Mouse (Mus musculus) neural tube, embryonic 11.5 days (tissue): ENCODE results near the gene Bmp2k. TPM values are rescaled to one million over a fixed set of nuclear protein-coding genes. Genes with fewer than 3 reads are reported as not detected.

Source experiments
- ATAC-seq: fragments of 200-750 bp; cut with Nextera tagmentation; 2 replicates; pipeline ENCODE4 v1.8.0; 2017; ENCODE audit warnings: moderate number of reproducible peaks, mild to moderate bottlenecking, moderate TSS enrichment, moderate library complexity; ENCODE audit not compliant: insufficient read depth, low FRiP score, low TSS enrichment
- DNase-seq: peaks from one replicate; pipeline ENCODE4 v3.0.0-alpha.2; 2015; ENCODE audit warnings: low spot score
- H3K27ac ChIP-seq: fragments of 300-500 bp; sonication (generic); 2 replicates; pipeline ENCODE4 v1.5.1; 2014; ENCODE audit warnings: low read depth, mild to moderate bottlenecking, low read length
- H3K27me3 ChIP-seq: fragments of 300-500 bp; sonication (generic); 2 replicates; pipeline ENCODE4 v1.6.1; 2014; ENCODE audit warnings: mild to moderate bottlenecking, low read length, mixed read lengths; ENCODE audit not compliant: control insufficient read depth, insufficient read depth
- H3K36me3 ChIP-seq: fragments of 300-500 bp; sonication (generic); 2 replicates; pipeline ENCODE4 v1.6.1; 2014; ENCODE audit warnings: mild to moderate bottlenecking, low read length, moderate library complexity, mixed read lengths; ENCODE audit not compliant: control insufficient read depth, insufficient read depth
- H3K4me1 ChIP-seq: fragments of 300-500 bp; sonication (generic); 2 replicates; pipeline ENCODE4 v1.6.1; 2014; ENCODE audit warnings: low read length, mixed read lengths; ENCODE audit not compliant: control insufficient read depth, insufficient read depth
- H3K4me2 ChIP-seq: fragments of 300-500 bp; sonication (generic); 2 replicates; pipeline ENCODE4 v1.6.1; 2014; ENCODE audit warnings: low read depth, mild to moderate bottlenecking, moderate library complexity
- H3K4me3 ChIP-seq: fragments of 300-500 bp; sonication (generic); 2 replicates; pipeline ENCODE4 v1.5.1; 2014; ENCODE audit warnings: low read depth, low read length
- H3K9ac ChIP-seq: fragments of 300-500 bp; sonication (generic); 2 replicates; pipeline ENCODE4 v1.6.1; 2014; ENCODE audit warnings: mild to moderate bottlenecking, low read length
- H3K9me3 ChIP-seq: fragments of 300-500 bp; sonication (generic); 2 replicates; pipeline ENCODE4 v1.6.1; 2016; ENCODE audit warnings: low read length; ENCODE audit not compliant: control insufficient read depth
- WGBS: fragments of 180-500 bp; shearing (Covaris S2); extraction: QIAGEN DNeasy Blood & Tissue Kit; methylation state at CpG from one replicate; pipeline ENCODE4 v1.1.7; 2014; 5-methylcytosine and 5-hydroxymethylcytosine counted together
- polyA plus RNA-seq: library from polyadenylated mRNA; unstranded; fragments of >200 nt; fragmentation: Nextera tagmentation; extraction: Ambion mirVana; gene quantifications from 2 replicates; pipeline ENCODE4 v1.2.1, GENCODE M21; 2014

Bmp2k gene
- polyA plus RNA-seq, 1 experiment from 2014 or later: 11.2 TPM

DNA sequence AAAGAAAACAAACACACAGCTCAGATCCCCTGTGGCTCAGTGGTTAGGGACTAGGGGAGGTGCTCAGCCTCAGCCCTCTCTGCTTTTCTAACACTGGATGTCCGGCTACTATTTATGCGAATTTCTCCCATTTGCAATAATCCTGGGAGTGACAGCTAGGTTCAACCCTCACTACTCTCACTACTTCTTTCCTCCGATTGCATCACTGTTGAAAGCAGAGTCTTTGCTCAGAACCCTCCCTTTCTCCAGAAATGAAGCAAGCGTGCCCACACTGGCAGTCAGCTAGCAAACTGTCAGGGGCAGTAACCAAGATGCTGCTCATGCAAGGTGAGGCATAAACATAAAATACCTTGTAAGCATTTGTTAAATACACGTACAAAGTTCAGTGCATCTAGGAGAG, 110.8 kb downstream of the Bmp2k start:
- Histone ChIP-seq H3K27ac (no peak overlapping the region), H3K9ac (no peak overlapping the region), H3K9me3 (no peaks in the 10 kb centered on the region), H3K27me3 (no peaks in the 10 kb centered on the region), H3K36me3 (peaks cover 4% of the 10 kb centered on the region), H3K4me3 (no peak overlapping the region), H3K4me2 (no peak overlapping the region), H3K4me1 (peaks cover 7% of the 10 kb centered on the region; the same call in 1 of the 2 replicates)
- 90% methylated on average over 5 of the region's 5 CpGs for WGBS
- ATAC-seq (no peak), DNase-seq (no peak)

DNA sequence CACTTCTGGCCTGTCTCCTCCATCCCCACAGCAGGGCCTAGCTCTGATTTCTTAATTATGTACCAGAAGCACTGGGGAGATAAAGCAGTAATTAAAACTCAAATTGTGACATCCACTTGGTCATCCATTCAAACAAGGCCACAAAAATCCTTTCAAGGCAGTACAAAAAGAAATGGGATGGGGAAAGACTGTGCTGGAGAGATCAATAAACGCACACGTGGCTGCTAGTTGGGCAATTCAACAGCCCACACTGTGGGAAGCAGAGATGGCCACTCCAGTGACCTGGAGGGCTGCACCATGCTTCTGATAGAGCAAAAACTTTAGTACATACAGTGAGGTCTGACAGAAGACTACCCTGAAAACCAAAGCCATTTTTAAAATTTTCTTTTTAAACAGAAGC, 112.6 kb downstream of the Bmp2k start:
- Histone ChIP-seq H3K4me3 (peak overlapping the region; percentile 68), H3K36me3 (peaks cover 3% of the 10 kb centered on the region), H3K27me3 (no peaks in the 10 kb centered on the region), H3K27ac (no peak overlapping the region), H3K4me2 (peak overlapping the region; percentile 77), H3K9me3 (no peaks in the 10 kb centered on the region), H3K4me1 (peaks cover 7% of the 10 kb centered on the region; the same call in 1 of the 2 replicates), H3K9ac (no peak overlapping the region)
- no peak for ATAC-seq
- WGBS: 20% methylated on average over 2 of the region's 2 CpGs
- DNase-seq: no peak

DNA sequence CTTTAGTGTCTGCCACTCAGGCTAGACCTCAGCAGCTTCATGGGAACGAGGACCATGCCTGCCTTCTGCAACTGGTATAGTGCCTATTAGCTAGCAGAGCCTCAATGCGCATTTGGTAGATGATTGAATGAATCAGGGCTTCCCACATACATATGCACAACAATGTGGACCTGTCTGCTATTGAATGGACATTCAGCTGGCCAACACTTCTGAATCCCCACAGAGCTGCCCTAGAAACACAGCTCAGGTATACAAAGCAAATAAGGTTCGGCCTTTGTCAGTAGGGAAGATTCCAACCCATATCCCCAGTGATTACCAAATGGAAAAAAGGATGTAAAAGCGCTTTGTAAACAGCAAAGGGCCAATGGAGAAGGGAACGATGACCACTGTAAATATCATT, 113.2 kb downstream of the Bmp2k start:
- H3K27ac ChIP-seq: no peak overlapping the region
- ATAC-seq: no peak
- no peaks in the 10 kb centered on the region for H3K9me3 ChIP-seq
- WGBS: 16% methylated on average over 5 of the region's 5 CpGs
- DNase-seq: no peak
- H3K4me3 ChIP-seq: peak overlapping the region; percentile 68
- H3K27me3 ChIP-seq: no peaks in the 10 kb centered on the region
- H3K4me2 ChIP-seq: peak overlapping the region; percentile 77
- H3K9ac ChIP-seq: peak overlapping the region; percentile 78
- H3K4me1 ChIP-seq: peaks cover 7% of the 10 kb centered on the region; the same call in 1 of the 2 replicates
- peaks cover 3% of the 10 kb centered on the region for H3K36me3 ChIP-seq

DNA sequence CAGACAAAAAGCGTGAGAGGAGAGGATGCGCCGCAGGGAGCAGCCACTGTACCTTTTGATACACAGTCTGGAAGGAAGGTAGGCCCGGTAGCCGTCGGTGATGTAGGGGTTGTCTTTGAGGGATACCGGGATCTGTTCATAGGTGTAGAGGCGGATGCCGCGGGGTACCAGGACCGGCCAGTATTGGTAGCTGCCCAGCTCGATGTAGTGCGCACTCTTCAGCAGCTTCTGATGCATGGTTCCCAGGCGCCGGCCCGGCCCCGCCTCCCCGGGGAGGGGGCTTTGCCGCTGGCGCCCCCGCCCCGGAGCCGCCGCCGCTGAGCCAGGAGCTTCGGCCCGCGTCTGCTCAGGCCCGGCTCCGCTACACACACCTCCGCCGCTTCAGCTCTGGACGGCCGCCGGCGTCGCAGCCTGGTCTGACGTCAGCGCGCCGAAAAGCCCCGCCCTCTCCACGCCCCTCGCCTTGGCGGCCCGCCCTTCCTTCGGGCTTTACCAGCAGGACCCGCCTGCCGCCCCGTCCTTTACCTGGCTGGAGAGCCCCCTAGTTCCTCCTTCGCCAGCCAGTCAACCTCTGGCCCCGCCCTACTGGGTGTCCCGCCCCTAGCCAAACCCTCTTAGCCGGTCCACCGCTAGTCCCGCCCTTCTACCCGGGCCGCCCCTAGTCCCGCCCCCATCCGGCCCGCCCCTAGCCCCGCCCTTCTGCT, 113.9 kb downstream of the Bmp2k start, which contains the start of gene Paqr3:
TSS of gene Paqr3 (minus strand) at position 390 of the 704 bp plus-strand sequence.
- under 1% methylated on average over 50 of the region's 62 CpGs for WGBS
- peak within 1 kb of the TSS; percentile 77 for H3K4me2 ChIP-seq
- H3K36me3 ChIP-seq: peaks cover 1% of the 10 kb centered on the region
- no peaks in the 10 kb centered on the region for H3K27me3 ChIP-seq
- H3K4me1 ChIP-seq: peaks cover 7% of the 10 kb centered on the region; the same call in 1 of the 2 replicates
- H3K9me3 ChIP-seq: no peaks in the 10 kb centered on the region
- H3K27ac ChIP-seq: 0 out of 2 replicates have a peak within 1 kb of the TSS, but pooled peaks have one; percentile 49
- DNase-seq (peak; percentile 95), ATAC-seq (peak; percentile 99)
- H3K4me3 ChIP-seq: peak within 1 kb of the TSS; percentile 68
- H3K9ac ChIP-seq: peak within 1 kb of the TSS; percentile 78

DNA sequence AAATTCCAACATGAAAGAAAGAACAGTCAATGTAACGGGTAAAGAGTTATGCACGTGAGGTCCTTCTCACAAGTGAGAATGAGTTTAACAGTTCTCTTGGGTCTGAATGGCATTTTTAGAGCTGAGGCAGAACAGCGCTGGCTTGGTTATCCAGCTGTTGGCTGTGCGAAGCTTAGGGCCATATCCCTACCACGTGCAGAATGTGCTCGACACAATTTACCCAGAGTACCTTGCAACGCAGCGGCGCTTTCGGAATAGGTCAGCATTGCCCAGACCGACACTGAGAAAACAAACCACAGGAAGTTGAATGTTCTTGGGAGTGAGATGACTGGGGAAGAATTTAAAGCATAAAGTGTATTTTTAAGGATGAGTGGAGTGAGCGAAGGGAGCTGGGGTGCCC, 127.5 kb downstream of the Bmp2k start:
- no peak overlapping the region for H3K4me3 ChIP-seq
- H3K27ac ChIP-seq: no peak overlapping the region
- no peak overlapping the region for H3K4me2 ChIP-seq
- no peaks in the 10 kb centered on the region for H3K27me3 ChIP-seq
- DNase-seq: no peak
- H3K9me3 ChIP-seq: no peaks in the 10 kb centered on the region
- H3K4me1 ChIP-seq: no peaks in the 10 kb centered on the region
- 85% methylated on average over 12 of the region's 12 CpGs for WGBS
- H3K36me3 ChIP-seq: no peaks in the 10 kb centered on the region
- no peak overlapping the region for H3K9ac ChIP-seq
- ATAC-seq: no peak

DNA sequence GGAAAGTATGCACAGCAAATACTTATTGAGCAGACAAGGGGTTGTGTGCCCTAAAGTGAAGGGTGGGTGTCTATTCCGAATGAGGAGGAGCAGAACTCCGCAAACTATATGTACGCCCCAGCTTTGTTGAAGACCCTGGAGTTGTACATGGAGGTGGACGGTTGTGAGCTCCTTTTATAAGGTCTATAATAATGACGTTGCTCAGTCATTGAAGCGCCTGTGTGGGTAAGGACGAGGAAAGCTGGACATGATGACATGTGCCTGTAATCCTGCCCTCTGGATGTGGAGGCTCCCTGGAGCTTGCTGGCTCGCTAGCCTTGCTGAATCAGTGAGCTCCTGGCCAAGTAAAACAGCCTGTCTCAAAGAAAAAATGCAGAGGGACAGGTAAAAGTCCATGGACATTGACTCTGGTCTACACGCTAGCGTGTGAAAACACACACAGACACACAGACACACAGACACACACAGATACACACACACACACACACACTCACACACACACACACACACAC, 128.0 kb downstream of the Bmp2k start:
- Histone ChIP-seq H3K4me2 (no peak overlapping the region), H3K4me3 (no peak overlapping the region), H3K4me1 (no peaks in the 10 kb centered on the region), H3K9ac (no peak overlapping the region), H3K36me3 (no peaks in the 10 kb centered on the region), H3K9me3 (no peaks in the 10 kb centered on the region), H3K27ac (no peak overlapping the region), H3K27me3 (no peaks in the 10 kb centered on the region)
- WGBS: 80% methylated on average over 10 of the region's 10 CpGs
- ATAC-seq (no peak), DNase-seq (no peak)

DNA sequence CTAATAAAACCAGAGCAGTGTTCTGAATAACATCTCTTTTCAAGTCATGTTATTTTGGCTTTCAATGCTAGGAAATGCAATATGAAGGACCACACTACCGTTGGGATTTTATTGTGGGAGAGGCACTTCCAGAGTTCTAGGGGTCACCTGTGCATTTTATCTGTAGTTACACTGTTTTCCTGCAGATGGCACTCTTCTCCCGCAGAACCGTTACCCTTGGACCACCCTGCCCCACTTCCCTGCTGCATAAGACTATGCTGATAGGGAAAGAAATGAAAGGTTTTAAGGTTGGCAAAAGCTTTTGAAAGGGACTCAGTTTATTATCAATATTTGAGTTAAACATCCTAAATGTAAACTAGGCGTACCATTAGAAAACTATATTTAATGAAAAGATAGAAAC, 128.5 kb downstream of the Bmp2k start:
- no peaks in the 10 kb centered on the region for H3K36me3 ChIP-seq
- DNase-seq (peak; percentile 56), ATAC-seq (0 out of 2 replicates have a peak, but pooled peaks have one; percentile 52)
- H3K27me3 ChIP-seq: no peaks in the 10 kb centered on the region
- no peaks in the 10 kb centered on the region for H3K4me1 ChIP-seq
- no peak overlapping the region for H3K27ac ChIP-seq
- H3K9ac ChIP-seq: no peak overlapping the region
- no peak overlapping the region for H3K4me3 ChIP-seq
- no peak overlapping the region for H3K4me2 ChIP-seq
- 17% methylated on average over 4 of the region's 4 CpGs for WGBS
- H3K9me3 ChIP-seq: no peaks in the 10 kb centered on the region

DNA sequence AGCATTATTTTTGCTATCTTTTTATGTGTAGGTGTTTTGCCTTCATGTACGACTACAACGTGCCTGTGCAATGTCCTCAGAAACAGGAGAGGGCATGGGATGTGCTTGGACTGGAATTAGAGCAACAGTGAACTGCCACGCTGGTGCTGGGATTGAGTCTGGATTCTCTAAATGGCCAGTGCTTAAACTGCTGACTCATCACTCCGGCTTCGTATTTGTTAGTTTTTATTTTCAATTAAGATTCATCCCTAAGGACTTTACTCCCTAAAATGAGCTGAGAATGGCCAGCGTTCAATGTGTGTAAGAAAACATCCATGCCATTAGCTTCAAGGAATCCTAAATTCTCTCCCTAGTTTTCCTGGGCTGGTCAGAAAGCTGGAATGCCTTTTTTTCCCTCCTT, 129.8 kb downstream of the Bmp2k start:
- Histone ChIP-seq H3K4me2 (no peak overlapping the region), H3K36me3 (no peaks in the 10 kb centered on the region), H3K4me3 (no peak overlapping the region), H3K4me1 (no peaks in the 10 kb centered on the region), H3K27ac (no peak overlapping the region), H3K9ac (no peak overlapping the region), H3K9me3 (no peaks in the 10 kb centered on the region), H3K27me3 (no peaks in the 10 kb centered on the region)
- WGBS: 87% methylated on average over 6 of the region's 6 CpGs
- no peak for DNase-seq
- ATAC-seq: no peak
